Mouse (Mus musculus) 416B (cell line): ENCODE results near the gene 4930502E18Rik.
"Not testable (repeated sequence)": the region's sequence is repeated elsewhere in the genome, so short reads cannot be mapped to it uniquely, and the experiment has no call there.

Experiments
- DNase-seq: peaks from one replicate; pipeline ENCODE4 v3.0.0; 2011; ENCODE audit warnings: low read depth

4930502E18Rik gene

GRCm38 (mm10) chrX:53724596-53724995 is at the start of gene 4930502E18Rik:
4930502E18Rik (plus strand) TSS chrX:53724826.
- DNase-seq, result no peak

- DNase-seq, result not testable (repeated sequence)
Measured at GRCm38 (mm10) chrX:53676943-53677342, 47.7 kb upstream of the 4930502E18Rik start.

- not testable (repeated sequence) for DNase-seq
Measured at GRCm38 (mm10) chrX:53682650-53683049, 42.0 kb upstream of the 4930502E18Rik start.

- not testable (repeated sequence) for DNase-seq
Measured at GRCm38 (mm10) chrX:53684676-53685075, 40.0 kb upstream of the 4930502E18Rik start.

GRCm38 (mm10) chrX:53692065-53692464 is 32.6 kb upstream of the 4930502E18Rik start:
- DNase-seq, result no peak

- DNase-seq, result no peak
Measured at GRCm38 (mm10) chrX:53693141-53693540, 31.5 kb upstream of the 4930502E18Rik start.

- DNase-seq, result no peak
Measured at GRCm38 (mm10) chrX:53694008-53694777, 30.4 kb upstream of the 4930502E18Rik start.

- DNase-seq, result no peak
Measured at GRCm38 (mm10) chrX:53699225-53699624, 25.4 kb upstream of the 4930502E18Rik start.

GRCm38 (mm10) chrX:53702673-53703072 is 22.0 kb upstream of the 4930502E18Rik start:
- no peak for DNase-seq

- DNase-seq, result no peak
Measured at GRCm38 (mm10) chrX:53715942-53716322, 8.7 kb upstream of the 4930502E18Rik start.

GRCm38 (mm10) chrX:53716323-53717182 is 8.1 kb upstream of the 4930502E18Rik start:
- no peak for DNase-seq

- DNase-seq, result peak; percentile 1
Measured at GRCm38 (mm10) chrX:53728967-53729366, 4.3 kb downstream of the 4930502E18Rik start.

- no peak for DNase-seq
Measured at GRCm38 (mm10) chrX:53752851-53753250, 28.2 kb downstream of the 4930502E18Rik start.

- DNase-seq, result no peak
Measured at GRCm38 (mm10) chrX:53757736-53758135, 33.1 kb downstream of the 4930502E18Rik start, which contains the start of gene 1700013H16Rik. 1700013H16Rik (minus strand) TSS chrX:53757831.

- DNase-seq, result no peak
Measured at GRCm38 (mm10) chrX:53776276-53776675, 51.6 kb downstream of the 4930502E18Rik start, which contains the start of gene Zfp36l3. Zfp36l3 (minus strand) TSS chrX:53776394.
